Mouse (Mus musculus) cerebellum, postnatal 14 days (tissue): Measurements from ENCODE around the gene Pde1b.

Experiments used
- DNase-seq, 2 experiments: peaks; one replicate each; pipeline ENCODE4 v3.0.0; 2021; ENCODE audit warnings: mixed read lengths in 2 of 2

Gene Pde1b

DNA sequence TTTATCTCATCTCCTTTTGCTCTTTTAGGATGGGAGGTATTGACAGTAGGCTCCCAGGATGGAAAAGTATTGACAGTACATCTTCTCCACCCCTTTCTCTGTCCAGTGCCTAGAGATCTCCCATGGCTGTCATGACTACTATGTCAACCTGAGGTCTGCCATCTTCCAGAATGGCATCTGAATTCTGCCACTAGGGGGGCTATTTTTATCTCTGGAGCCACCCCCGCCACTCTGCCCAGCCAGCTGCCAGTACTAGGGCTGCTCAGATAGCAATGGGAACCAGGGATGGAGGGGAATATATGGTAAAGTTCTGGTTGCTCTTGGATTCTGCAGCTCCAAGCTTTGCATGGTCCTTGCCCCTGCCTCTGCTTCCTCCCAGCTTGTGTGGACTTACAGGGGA is 8.8 kb downstream of the Pde1b start:
- DNase-seq = no peak

DNA sequence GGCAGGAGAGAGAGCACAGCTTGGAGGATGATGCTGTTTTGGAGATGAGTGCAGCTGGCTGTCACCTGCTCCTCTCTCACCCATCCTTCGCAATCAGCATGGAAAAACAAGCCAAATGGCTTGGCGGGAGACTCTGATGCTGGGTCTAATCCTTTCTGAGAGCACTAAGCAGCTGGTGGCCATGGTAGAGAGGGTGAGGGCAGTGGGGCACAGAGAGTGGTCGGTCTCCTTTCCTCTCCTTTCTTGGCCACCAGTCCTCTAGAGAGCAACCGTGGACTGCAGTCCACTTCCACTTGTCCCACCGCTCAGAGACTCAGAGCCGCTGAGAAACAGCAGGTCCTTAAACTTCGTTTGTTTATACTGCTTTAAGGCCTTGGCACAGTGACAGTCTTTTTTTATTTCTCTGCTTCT is 10.8 kb downstream of the Pde1b start:
- peak; percentile 57 to 60 for DNase-seq

DNA sequence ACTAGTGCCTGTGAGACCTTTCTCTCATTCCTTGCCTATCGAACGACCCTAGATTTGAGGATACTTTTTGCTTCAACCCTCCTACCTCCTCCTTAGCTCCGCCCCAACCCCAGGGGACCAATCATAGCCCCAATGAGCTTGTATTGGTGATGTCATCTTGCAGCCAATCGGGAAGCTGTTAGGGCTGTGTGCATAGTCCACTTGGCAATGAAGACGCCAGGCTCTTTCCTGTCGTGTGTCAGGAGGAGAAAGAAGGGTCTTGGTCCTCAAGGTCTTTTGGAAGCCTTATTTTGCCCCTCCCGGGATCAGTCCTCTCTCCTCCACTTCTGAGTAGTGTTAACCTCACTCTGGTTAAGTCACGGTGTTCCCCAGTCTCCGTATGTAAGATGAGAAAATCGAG is 11.3 kb downstream of the Pde1b start:
- DNase-seq = peak; percentile 92 to 95

DNA sequence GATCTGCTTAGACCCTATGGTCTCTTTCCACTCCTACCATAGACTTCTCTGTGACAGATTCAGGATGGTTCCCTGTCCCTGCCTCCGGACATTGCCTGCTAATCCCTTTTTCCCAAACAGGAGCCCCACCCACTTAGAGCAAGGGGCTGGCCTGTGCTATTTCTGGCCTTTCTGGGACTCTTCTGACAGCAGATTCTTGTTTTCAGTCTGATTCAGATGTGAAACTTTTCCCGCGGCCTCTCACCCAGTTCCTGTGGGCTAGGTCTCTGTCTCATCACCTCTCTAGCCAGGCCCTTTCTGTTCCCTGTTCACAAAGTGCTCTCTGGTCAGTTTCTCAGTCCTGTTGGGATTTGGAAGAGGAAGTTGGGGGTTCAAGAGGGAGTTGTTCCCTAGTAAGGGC is 12.1 kb downstream of the Pde1b start:
- no peak for DNase-seq

DNA sequence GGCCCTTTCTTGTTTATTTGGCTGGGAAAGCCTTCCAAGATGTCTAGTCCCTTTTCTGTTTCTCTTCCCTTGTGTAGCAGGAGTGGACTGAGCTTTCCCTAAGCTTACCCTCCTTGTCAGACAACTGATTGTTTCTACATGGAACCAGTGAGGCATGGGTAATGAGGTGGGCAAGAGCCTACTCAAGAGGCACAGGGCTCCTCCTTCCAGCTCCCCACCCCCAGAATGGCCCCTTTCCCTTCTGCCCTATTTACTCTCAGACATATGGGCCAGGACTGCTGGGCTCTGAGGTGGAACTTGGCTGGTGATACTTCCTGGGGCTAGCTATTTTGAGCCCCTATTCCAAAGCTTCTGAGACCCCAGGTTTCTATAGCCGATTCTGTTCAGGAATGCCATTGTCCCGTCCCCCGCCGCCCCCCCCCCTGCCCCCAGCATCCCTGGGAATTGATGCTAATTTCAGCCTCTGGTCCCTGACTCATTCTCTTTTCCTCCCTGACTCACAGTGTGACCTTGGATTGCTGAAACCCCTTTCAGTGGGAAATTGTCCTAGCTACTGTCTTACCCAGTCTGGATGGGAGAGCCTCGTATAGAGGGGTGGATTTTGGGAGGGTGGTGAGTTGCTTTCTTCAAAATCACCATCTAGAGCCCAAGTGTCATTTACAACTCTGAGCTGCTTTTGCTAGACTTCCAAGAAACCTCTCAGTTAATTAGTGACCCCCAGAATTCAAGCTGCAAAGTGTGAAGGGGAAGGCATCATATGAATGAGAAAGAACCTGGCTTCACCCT is 16.0 kb downstream of the Pde1b start:
- peak; percentile 86 to 88 for DNase-seq

DNA sequence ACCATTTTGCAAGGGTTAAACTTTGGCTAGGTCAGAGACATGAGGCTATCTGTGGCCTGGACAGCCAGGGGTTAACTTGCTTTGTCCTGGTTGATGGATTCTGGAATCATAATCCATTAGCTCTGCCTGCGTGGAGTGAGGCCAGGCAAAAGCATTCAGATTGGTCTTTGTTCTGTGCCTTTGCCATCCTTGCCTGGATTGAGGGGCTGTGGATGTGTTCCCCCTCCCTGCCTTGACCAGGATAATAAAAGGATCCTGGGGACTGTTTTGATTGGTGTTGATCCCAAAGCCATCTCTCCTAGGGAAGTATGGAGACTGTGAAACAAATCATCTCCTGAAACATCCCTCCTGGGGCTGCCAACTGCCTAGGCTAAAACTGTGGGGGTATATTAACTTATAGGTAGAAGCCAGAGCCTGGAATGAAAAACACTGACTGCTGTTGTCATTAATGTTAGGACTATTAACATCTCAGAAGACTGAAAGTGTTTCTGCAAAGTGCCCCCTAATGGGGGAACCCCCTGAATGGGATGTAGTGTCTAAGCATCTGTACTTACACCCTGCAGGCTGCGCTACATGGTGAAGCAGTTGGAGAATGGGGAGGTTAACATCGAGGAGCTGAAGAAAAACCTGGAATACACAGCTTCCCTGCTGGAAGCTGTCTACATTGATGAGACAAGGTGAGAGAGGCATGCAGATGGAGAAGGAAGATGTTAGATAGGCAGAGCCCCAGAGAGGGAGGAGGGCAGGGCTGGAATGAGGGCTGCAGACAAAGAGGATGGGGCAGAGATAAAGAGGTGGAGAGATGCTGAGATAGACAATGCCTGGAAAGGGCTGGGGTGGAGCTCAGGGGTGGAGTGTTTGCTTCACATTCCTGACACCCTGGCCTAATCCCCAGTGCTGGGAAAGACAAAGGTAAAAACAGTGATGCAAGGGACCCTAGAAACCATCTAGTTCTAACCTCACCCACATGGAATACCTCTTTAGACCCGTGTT is 16.8 kb downstream of the Pde1b start:
- DNase-seq = peak; percentile 62 to 71

DNA sequence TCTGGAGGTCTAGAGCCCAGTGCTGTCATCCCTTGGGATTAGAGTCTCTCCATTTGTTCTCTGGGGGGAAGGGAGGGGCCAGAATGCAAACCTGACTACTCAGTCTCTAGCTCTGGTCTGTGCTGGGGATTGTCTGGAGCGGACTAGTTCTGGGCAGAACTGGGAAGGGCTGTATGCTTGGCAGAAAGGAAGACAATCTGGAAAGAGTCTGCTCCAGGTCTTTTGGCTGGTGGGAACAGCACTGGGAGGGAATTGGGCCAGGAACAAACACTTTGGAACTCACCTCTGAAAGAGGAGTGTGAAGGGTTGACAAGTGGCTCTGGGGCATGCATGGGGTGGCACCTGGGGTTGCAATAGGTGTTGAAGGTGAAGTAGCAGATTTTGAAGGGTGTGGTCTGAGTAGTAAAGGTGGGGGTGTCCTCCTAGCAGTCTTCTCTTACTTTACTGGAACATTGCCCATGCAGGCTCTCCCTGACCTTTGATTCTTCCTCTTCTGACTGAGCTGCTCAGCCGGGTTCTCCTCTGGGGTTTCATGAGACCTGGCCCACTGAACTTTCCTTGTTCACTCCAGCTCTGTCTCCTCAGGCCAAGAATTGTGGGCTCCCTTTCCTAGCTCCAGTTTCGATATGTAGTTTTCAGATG is 19.7 kb downstream of the Pde1b start:
- peak; percentile 63 to 67 for DNase-seq

DNA sequence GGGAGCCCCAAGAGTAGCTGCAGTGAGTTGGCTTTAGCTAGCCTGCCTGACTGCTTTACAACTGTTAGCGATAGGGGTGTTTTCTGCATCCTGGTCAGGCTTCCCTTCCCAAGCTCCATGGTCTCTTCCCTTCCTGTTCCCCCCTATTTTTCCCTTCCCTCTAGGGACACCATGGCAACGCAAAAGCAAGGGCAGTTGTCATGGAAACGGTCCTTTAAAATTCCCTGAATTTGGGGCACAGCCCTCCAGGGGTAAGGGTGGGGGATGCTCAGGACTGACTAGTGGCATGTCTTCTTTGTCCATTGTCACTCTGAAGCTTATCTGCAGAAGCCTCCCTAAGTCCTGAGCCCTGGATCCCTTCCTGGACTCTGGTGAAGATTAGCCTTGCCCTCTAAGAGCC is 20.3 kb downstream of the Pde1b start:
- no peak for DNase-seq

DNA sequence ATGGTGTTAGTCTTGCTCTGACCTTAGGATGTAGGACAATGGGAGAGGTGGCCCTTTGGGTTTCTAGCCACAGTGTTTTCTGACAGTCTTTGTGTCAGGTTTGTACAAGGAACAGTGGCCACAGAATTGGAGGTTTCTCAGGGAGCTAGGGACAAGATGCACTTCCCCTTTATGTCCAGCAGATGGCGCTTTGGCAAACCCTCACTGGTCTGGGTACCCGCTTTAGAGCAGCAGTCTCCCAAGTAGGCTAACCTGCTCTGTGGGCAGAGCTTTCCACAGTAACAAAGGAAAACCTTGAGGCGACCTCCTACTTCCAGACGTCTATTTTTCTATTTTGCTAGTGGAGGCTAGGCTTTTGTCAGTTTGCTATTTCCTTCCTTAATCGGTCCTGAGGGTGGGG is 27.5 kb downstream of the Pde1b start:
- DNase-seq = peak; percentile 77 to 84

DNA sequence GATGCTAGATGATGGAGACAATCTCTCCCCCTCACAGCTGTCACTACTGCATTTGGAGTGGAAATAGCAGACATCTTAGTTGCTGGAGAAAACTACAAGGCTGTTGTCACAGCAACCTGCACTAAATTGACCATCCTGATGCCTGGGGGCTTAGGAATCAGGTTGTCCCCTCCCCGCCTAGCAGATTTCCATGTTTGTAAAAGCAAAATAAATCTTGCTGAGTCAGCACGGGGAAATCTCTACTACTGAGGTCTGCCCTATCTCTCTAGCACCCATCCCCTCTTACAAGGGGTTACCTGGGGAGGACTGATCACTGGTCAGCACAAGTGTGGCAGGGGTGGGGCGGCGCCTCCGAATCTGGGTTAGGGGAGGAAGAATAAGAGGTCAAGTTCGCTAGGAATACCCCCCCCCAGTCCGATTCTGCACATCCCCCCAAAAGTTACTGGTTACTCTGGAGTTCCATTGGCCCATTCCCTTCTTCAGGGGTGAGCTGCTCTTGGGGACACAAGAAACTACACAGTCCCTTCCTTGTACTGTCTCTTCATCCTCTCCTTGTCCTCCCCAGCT is 31.3 kb downstream of the Pde1b start:
- no peak for DNase-seq

DNA sequence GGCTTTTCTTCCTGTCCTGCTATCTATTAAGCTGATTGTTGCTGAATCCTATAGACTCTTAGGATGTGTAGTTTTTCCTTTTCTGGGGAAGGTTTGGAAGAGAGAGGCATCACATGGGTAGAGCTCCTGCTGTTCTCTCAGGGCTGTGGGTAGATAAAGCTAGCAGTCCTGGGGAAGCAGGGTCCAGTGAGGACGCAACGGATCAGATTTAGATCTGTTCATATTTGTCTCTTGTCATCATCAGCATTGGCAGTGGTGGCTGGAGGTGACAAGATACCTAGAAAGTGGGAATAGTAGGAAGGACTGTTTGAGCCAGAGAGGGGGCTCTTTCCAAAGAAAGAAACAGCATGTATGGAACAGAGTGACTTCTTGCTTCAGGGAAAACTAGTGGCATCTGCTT is 32.2 kb downstream of the Pde1b start:
- no peak for DNase-seq

DNA sequence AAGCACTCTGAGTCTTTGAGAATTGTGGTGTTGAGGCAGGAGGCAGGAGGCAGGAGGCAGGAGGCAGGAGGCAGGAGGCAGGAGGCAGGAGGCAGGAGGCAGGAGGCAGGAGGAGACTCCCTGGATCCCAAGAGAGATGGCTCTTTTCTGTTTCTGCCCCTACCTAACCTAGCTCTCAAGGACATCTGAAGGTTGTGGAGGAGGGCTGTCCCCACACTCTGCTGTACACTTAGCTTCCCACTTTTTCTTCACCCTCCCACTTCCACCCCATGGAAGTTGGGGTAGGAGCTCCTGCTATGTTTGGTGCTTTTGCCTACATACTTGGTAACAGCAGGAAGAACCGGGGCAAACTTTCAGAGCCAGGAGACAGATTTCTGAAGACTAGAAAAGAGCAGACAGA is 33.0 kb downstream of the Pde1b start:
- DNase-seq = no peak

DNA sequence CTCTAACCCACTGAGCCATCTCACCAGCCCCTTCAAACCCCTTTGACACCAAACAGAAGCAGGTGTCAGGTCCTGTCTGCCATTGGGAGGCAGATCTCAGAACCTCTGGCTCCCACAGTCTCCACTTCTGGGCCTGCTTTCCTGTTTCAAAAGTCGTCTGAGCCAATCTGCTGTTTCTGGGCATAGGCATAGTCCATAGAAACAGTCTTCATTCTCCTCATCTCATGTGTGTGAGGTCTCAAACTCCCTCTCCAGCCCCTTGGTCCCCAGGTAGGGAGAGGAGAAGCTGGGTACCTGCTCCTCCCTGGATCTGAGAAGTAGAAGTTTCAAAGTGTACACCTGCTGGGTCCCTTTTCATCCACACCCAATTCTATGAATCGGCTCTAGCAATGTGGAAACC is 33.6 kb downstream of the Pde1b start:
- DNase-seq = peak in 1 of 2 experiments; percentile 16

DNA sequence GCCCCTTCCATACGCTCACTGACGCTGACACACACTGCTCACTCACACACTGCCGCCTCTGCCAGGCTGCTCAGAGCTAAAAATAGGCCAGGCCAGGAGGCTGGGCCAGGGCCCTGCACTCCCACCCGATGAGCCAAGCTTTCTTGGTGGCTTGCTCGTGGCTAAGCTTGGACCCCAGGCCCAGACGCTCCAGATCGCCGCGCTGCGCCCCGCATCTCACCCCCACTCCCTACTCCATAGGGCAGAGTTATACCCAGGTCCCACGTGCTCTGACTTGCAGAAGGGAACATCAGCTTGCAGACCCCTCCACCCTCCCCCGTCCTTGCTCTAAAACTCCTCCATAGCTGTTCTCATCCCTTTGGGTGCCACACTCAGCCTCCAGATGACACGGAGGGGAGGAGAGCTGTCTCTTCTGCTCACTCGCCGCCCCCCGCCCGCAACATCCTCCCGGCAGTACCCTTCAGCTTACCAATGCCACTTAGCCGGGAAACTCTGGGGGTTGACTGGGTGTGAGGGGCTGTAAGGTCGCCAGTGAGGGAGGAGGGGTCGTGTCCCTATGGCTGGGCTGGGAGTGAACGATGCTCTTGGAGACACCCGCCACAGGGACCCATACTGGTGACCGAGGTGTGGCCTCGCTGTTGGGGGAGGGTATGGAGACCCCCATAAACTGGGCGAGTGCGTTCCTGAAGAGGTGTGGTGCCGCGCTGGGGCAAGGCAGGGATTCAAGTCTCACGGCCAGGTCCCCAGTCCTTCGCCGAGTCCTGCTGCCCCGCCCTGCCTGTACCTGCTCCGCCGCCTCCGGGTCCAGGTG is 34.4 kb downstream of the Pde1b start:
- DNase-seq = peak; percentile 78 to 81

DNA sequence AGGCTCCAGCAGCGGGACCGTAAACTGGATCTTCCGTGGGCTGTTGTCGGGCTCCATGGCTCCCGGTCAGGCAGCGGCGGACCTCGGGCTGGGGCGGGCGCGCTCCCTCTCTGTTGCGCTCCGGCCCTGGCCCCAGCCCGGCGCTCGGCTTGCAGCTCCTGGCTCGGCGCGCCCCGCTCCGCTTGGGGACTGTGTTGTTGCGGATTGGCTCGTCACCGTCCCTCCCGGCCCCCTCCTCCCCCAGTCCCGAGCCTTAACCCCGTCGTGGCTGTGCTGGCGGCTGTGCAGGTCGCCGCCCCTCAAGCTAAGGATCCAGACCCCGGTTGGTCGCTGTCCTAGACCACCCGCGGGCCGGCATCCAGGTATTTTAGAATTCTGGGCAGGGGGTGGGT is 35.0 kb downstream of the Pde1b start, which contains the start of gene Ppp1r1a:
Ppp1r1a (minus strand) TSS at position 182 of the 392 bp plus-strand sequence.
- DNase-seq = peak; percentile 89 to 90

DNA sequence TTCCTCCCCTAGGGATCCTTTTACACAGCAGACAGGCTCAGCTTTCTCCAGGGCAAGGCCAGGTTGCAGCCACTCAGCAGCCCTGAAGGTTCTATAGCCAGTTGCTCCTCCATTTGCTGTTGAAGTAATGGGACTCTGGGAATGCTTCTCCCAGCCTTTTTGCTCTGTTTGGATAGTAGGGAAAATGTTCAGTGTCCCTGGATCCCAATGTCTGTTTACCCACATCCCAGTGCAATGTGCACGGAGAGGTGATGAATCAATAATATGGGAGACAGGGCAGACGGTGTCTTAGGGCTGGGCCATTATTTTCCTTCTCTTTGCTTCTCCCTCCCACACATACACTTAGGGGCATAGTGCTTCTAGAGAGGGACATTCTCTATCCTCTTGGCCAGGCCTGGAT is 36.4 kb downstream of the Pde1b start:
- DNase-seq = no peak

DNA sequence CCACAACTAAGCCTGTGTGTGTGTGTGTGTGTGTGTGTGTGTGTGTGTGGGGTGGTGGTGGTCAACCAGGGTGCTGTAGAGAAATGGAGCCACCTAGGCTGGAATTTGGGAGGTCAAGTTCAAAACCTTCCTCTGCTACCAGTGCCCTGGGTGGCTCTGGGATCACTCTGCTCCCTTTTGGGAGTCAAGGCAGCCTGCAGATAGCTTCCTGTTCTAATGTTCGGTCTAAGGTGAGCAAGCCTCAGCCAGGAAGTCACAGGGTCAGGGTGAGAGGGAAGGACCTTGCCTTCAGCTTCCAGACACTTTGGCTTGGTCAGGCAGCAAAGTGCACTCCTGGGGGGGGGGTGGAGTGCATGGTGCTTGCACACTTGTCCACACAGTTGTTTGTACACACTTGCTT is 37.8 kb downstream of the Pde1b start:
- no peak for DNase-seq

DNA sequence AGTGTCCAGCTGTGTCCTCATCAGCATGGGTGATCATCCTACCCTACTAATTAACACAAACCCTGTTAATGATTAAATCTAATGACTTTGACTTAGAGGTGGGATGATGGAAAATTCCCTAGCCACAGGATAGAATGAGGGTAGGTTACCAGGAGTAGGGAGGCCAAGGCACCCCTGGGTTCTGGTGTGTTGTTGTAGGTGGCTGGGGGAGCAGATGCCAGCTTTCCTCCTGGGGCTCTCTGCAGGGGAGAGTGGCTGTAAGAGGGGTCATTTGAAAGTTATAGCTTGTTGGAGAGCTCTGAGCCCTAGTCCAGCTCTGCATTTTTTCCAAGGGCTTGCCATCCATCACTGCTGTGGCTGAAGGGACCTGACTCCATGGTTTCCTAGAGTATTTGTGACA is 39.7 kb downstream of the Pde1b start:
- no peak for DNase-seq

DNA sequence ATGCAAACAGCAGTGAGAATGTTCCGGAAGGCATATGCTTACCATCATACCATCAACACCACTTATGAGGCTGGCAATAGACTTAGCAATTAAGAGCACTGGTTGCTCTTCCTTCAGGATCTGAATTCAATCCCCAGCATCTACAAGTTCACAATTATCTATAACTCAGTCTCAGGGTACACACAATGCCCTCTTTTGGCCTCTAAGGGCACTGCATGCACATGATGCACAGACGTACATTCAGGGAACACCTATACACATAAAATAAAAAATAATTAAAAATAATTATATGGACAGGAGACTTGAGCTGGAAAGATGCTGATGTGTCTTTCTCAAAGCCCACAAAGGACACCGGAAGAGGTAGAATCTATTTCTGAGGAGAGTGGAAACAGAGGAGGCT is 45.1 kb downstream of the Pde1b start:
- peak in 1 of 2 experiments; percentile 8 for DNase-seq

DNA sequence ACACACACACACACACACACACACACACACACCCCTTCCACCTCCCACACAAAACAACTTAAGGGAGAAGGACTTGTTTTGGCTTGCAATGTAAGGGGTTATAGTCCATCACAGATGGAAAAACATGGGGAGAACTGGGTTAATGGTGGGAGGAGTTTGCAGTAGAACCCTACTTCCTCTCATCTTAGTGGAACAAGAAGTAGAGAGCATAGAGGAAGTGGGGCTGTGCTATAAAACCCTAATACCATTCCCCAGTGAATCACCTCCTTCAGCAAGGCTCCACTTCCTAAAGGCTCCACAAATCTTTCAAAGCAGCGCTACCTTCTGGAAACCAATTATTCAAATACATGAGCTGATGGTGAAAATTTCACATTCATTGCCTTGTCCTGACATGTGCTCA is 46.6 kb downstream of the Pde1b start:
- DNase-seq = no peak

DNA sequence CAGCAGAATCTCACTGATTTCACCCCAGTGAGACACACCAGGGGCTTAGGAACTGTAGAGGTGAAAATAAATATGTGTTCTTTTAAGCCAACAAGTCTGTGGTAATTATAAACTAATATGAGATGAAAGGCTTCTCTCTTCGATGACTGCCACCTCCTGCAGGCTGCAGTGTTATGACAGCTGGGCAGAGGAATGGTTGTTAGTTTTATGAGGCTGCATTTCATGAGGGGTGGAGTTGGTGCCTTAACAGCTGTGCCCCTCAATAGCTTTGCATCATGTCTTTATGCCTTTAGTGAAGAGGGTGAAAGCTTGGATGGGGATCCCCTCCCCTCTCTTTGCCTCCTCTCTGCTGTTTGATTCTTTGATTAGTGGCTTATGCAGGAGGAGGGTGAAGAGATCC is 48.2 kb downstream of the Pde1b start:
- no peak for DNase-seq

DNA sequence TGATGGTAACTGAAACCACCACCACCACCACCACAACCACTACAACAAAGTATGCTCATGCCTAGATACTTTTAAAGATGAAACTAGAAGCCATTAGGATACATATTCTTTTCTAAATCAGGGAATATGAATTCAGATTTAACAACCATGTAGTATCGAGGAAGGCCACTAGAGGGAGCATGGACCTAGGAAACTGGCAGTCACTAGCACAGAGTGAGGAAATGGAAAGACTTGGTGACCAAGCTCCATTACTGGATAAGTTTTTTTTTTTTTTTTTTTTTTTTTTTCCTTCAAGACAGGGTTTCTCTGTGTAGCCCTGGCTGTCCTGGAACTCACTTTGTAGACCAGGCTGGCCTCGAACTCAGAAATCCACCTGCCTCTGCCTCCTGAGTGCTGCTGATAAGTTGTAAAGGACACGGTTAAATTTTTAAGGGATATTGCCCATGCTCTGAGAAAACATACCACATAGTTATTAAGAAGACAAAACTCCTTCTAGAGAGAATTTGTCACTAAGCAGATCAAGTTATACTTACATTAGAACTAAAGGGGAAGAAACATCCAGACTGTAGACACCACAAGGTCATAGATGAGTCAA is 49.4 kb downstream of the Pde1b start:
- DNase-seq = peak; percentile 80 to 83
